9 mouse cellular contexts compared by ENCODE assay signal in the genomic region with DNA sequence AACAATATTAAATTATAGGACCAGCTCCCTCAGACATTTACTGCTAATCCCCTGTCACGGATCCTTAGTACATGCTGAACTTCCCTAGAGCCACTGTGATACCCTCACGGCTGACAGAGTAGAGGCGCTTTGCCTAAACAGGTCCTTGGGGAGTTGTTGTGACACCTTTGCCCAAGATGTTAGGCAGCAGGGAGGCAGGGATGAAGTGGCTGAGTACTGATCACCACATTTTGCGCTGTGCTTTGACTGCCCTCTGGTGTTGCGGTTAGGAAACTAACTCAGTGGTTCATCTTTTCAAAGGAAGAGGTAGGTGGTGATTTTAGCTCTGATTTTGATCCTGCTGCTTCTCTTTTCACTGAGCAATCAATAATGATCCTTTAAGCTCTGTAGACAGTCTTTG. TPM values are rescaled to one million over a fixed set of nuclear protein-coding genes. Genes with fewer than 3 reads are reported as not detected.
DNase-seq lines count a peak whose midpoint lies in the region; ATAC-seq and TF ChIP-seq lines count a peak whose summit lies in the region.
"Had no signal": no experiment of that assay in that cellular context is flagged by ENCODE, and none has a peak within 500 bp of the region (broad histone marks: within the 10 kb centered on the region; RNA-seq: fewer than 3 reads in every experiment).

No protein-coding gene starts in this region.

- intact Hi-C loops in left cerebral cortex, postnatal 25 days (cut with DNase I): loop anchor here (2.0 kb wide), 1 partner anchor 174 kb away; no protein-coding TSS in a partner anchor

- peaks cover 3% of the 10 kb centered on the region; the same call in 1 of the 2 replicates for H3K4me1 ChIP-seq in testis, adult 2 months (ENCODE audit: control insufficient read depth, insufficient read depth, low read length)
- no peaks in the 10 kb centered on the region for H3K4me1 ChIP-seq in forebrain, embryonic 12.5 days
- no peaks in the 10 kb centered on the region for H3K4me1 ChIP-seq in hindbrain, embryonic 16.5 days (ENCODE audit: control insufficient read depth, insufficient read depth, low read depth, low read length)
- H3K4me1 ChIP-seq in midbrain, embryonic 16.5 days (ENCODE audit: control insufficient read depth, insufficient read depth, low read length): 0 out of 2 replicates have a peak, but pooled peaks cover 2% of the 10 kb centered on the region

- H3K4me3 ChIP-seq in testis, adult 2 months (ENCODE audit: control insufficient read depth, low read depth, low read length): no peak overlapping the region
- H3K4me3 ChIP-seq in forebrain, embryonic 12.5 days (replicated peaks): no peak overlapping the region
- H3K4me3 ChIP-seq in hindbrain, embryonic 16.5 days (ENCODE audit: low read length): no peak overlapping the region
- no peak overlapping the region for H3K4me3 ChIP-seq in midbrain, embryonic 16.5 days (ENCODE audit: low read depth, low read length)
- H3K4me3 ChIP-seq: erythroblast, embryonic 14.5 days had no signal

- H3K27ac ChIP-seq in testis, adult 2 months (ENCODE audit: control insufficient read depth, insufficient read depth, low read depth, low read length): no peak overlapping the region
- H3K27ac ChIP-seq in forebrain, embryonic 12.5 days: no peak overlapping the region
- no peak overlapping the region for H3K27ac ChIP-seq in hindbrain, embryonic 16.5 days (ENCODE audit: low read depth, low read length)
- H3K27ac ChIP-seq in midbrain, embryonic 16.5 days (ENCODE audit: low read length): no peak overlapping the region

- no peaks in the 10 kb centered on the region for H3K9me3 ChIP-seq in forebrain, embryonic 12.5 days
- no peaks in the 10 kb centered on the region for H3K9me3 ChIP-seq in hindbrain, embryonic 16.5 days (ENCODE audit: control insufficient read depth, low read length)
- no peaks in the 10 kb centered on the region for H3K9me3 ChIP-seq in midbrain, embryonic 16.5 days (replicated peaks; ENCODE audit: control insufficient read depth, low read length, poor library complexity, severe bottlenecking)

- 45% methylated on average over 5 of the region's 5 CpGs for WGBS in forebrain, embryonic 12.5 days
- 43% methylated on average over 5 of the region's 5 CpGs for WGBS in hindbrain, embryonic 16.5 days
- WGBS in midbrain, embryonic 16.5 days: 41% methylated on average over 5 of the region's 5 CpGs

- H3K36me3 ChIP-seq in testis, adult 2 months (ENCODE audit: control insufficient read depth, insufficient read depth, low read length): peaks cover 1% of the 10 kb centered on the region
- H3K36me3 ChIP-seq in forebrain, embryonic 12.5 days (replicated peaks): peaks cover 24% of the 10 kb centered on the region
- peaks cover 16% of the 10 kb centered on the region for H3K36me3 ChIP-seq in hindbrain, embryonic 16.5 days (ENCODE audit: control insufficient read depth, insufficient read depth, low read length)
- peaks cover 14% of the 10 kb centered on the region for H3K36me3 ChIP-seq in midbrain, embryonic 16.5 days (ENCODE audit: control insufficient read depth, insufficient read depth, low read length)

- 0 out of 2 replicates have a peak, but pooled peaks have one; percentile 20 for ATAC-seq in forebrain, embryonic 12.5 days (ENCODE audit: low FRiP score)
- ATAC-seq in hindbrain, embryonic 16.5 days: peak; percentile 50; the same call in 1 of the 2 replicates
- peak; percentile 64; the same call in 1 of the 2 replicates for ATAC-seq in midbrain, embryonic 16.5 days

- H3K9ac ChIP-seq in forebrain, embryonic 12.5 days: no peak overlapping the region
- no peak overlapping the region for H3K9ac ChIP-seq in hindbrain, embryonic 16.5 days (ENCODE audit: low read depth, low read length)
- H3K9ac ChIP-seq in midbrain, embryonic 16.5 days (ENCODE audit: low read depth, low read length): no peak overlapping the region

- no peaks in the 10 kb centered on the region for H3K27me3 ChIP-seq in testis, adult 2 months (ENCODE audit: control insufficient read depth, insufficient read depth, low read length)
- H3K27me3 ChIP-seq in forebrain, embryonic 12.5 days: no peaks in the 10 kb centered on the region
- H3K27me3 ChIP-seq in hindbrain, embryonic 16.5 days (replicated peaks; ENCODE audit: control insufficient read depth, insufficient read depth, low read length): no peaks in the 10 kb centered on the region
- no peaks in the 10 kb centered on the region for H3K27me3 ChIP-seq in midbrain, embryonic 16.5 days (ENCODE audit: control insufficient read depth, insufficient read depth, low read depth, low read length)

- no peak for TF ChIP-seq POLR2A in testis, adult 2 months (IDR thresholded peaks at IDR 0.05; ENCODE audit: control insufficient read depth, low read depth, low read length)

- DNase-seq in testis, postnatal 14 days (ENCODE audit: low spot score): no peak
- peak; percentile 35 for DNase-seq in c-Kit-positive CD71-positive TER-119-negative erythroid progenitor cells, embryonic 14.5 days (ENCODE audit: low read depth)
- DNase-seq in left cerebral cortex, postnatal 25 days (ENCODE audit: low spot score in 2 of 2): peak; percentile 63 to 82
- peak; percentile 21 for DNase-seq in telencephalon, adult 2 months (ENCODE audit: low read depth, low spot score)

- TF ChIP-seq CTCF in testis, adult 2 months (IDR thresholded peaks at IDR 0.05; ENCODE audit: control insufficient read depth, insufficient read depth, insufficient replicate concordance, low read depth, low read length): peak; percentile 66; the same call in 1 of the 2 replicates

- H3K4me2 ChIP-seq in forebrain, embryonic 12.5 days: no peak overlapping the region
- no peak overlapping the region for H3K4me2 ChIP-seq in hindbrain, embryonic 16.5 days (ENCODE audit: low read length)
- no peak overlapping the region for H3K4me2 ChIP-seq in midbrain, embryonic 16.5 days (ENCODE audit: low read length)

RNA-seq across cellular contexts. Expression of a gene that starts 40.5 kb away (rescaled TPM):
- 26.2 and 33.7 TPM in 2 replicates for polyA plus RNA-seq in testis, adult 2 months (2012; rRNA removed)
- polyA plus RNA-seq in forebrain, embryonic 12.5 days (2016; fragmentation: Nextera tagmentation; extraction: Ambion mirVana): 82.8 and 86.9 TPM in 2 replicates
- 36.6 and 36.7 TPM in 2 replicates for polyA plus RNA-seq in hindbrain, embryonic 16.5 days (2015; fragmentation: Nextera tagmentation; extraction: Ambion mirVana)
- 10 to 100 TPM; 38.3 to 41.9 TPM for total RNA-seq in left cerebral cortex, postnatal 25 days (2021)
- polyA plus RNA-seq in midbrain, embryonic 16.5 days (2015; fragmentation: Nextera tagmentation; extraction: Ambion mirVana): 37.2 and 40.6 TPM in 2 replicates

RNA-seq across cellular contexts. Expression of a gene that starts 40.5 kb away (rescaled TPM):
- polyA plus RNA-seq in testis, adult 2 months (2012; rRNA removed): 31.4 and 33.8 TPM in 2 replicates
- 169 and 172 TPM in 2 replicates for polyA plus RNA-seq in forebrain, embryonic 12.5 days (2016; fragmentation: Nextera tagmentation; extraction: Ambion mirVana)
- 139 and 147 TPM in 2 replicates for polyA plus RNA-seq in hindbrain, embryonic 16.5 days (2015; fragmentation: Nextera tagmentation; extraction: Ambion mirVana)
- total RNA-seq in left cerebral cortex, postnatal 25 days (2021): 10 to 100 TPM; 76.1 to 79.3 TPM
- polyA plus RNA-seq in midbrain, embryonic 16.5 days (2015; fragmentation: Nextera tagmentation; extraction: Ambion mirVana): 151 and 161 TPM in 2 replicates
